Mouse (Mus musculus) liver, adult (tissue): ENCODE data around the gene Camsap2.

Source experiments
- GATA4 ChIP-seq: IDR thresholded peaks from 2 replicates; pipeline ENCODE4 v1.6.1; 2014; ENCODE audit warnings: mild to moderate bottlenecking, low read length; ENCODE audit not compliant: insufficient replicate concordance

Gene Camsap2

GRCm38 (mm10) chr1:136345454-136346372 is at the start of gene Camsap2:
TSS of gene Camsap2 (minus strand) at chr1:136346104.
- peak; percentile 73; the same call in 1 of the 2 replicates for TF ChIP-seq GATA4

- TF ChIP-seq GATA4, result no peak
Observed at GRCm38 (mm10) chr1:136395073-136395472, 49.2 kb upstream of the Camsap2 start.

GRCm38 (mm10) chr1:136394506-136394905 is 48.6 kb upstream of the Camsap2 start:
- no peak for TF ChIP-seq GATA4

- no peak for TF ChIP-seq GATA4
Observed at GRCm38 (mm10) chr1:136386914-136387313, 41.0 kb upstream of the Camsap2 start.

DNA sequence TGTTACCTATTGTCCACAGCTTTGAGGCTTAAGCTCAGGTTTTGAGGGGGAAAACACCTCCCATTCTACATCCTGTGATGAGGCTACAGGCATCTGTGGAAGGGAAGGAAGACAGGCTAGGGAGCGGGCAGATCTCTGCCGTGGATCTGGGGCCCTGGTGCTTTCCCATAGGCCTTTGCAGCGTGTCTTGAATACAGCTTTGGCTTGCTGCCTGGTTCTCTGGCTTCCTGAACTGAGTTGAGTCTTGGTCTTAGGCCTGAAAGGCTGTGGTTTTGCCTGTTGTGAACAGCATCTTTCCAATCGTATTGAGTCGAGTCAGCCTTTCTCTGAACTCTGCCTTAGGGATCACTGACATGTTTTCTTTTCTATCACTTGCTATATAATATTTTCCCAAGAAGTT is 35.7 kb upstream of the Camsap2 start:
- TF ChIP-seq GATA4, result no peak

DNA sequence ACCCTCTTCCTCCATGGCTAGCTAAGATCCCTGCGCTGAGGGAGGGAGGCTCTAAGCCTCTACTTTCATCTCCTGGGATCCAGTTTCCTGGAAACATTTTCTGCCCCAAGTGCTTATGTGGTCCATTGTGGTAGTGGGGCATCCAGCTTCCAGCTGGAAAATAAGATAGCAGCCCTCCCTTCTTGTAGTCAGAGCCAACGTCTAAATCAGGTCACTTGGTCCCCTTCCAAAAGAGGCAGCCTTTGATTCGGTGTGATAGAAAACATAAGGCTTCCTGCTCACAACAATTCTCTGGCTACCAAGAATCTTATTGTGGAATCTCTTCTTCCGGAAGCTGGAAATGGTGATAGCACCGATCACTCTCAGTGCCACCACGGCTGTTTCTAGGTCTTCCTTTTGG is 35.3 kb upstream of the Camsap2 start:
- TF ChIP-seq GATA4, result no peak

GRCm38 (mm10) chr1:136380606-136381005 is 34.7 kb upstream of the Camsap2 start:
- no peak for TF ChIP-seq GATA4

DNA sequence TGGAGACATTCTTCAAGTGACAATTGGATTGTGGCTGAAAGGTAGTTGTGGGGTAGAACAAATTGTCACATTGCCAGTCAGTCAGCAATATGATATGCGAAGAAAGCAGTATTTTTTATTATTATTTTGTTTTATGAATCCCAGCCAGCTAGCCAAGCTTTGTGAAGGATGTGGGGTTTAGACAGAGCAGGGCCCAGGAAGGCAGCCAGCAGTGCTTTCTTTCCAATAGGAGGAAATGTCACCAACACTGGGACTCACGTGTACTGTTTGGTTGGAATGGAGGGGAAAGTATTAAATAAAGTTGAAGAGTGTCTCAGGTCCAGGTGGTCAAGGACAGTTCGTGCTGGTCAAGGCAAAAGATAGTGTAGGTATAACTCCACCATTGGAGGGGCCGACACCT is 34.3 kb upstream of the Camsap2 start:
- no peak for TF ChIP-seq GATA4

- no peak for TF ChIP-seq GATA4
Observed at GRCm38 (mm10) chr1:136379261-136379660, 33.4 kb upstream of the Camsap2 start.

- no peak for TF ChIP-seq GATA4
Observed at GRCm38 (mm10) chr1:136365986-136366385, 20.1 kb upstream of the Camsap2 start.

DNA sequence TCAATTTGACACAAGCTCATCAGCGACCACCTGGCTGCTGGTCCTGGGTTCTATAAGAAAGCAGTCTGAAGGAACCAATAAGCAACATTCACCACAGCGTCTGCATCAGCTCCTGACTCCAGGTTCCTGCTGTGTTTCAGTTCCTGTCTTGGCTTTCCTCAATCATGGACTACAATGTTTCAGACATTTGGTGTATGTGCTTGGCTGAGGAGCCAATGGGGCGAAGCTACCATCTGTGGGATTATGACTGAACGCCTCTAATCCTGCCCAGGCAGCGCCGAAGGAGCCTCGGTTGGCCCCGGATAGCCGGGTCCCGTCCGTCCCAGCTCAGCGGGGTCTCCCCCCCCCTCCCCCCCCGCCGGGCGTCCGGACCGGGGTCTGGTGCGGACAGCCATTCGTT is 18.8 kb upstream of the Camsap2 start:
- TF ChIP-seq GATA4, result no peak

GRCm38 (mm10) chr1:136363035-136363434 is 17.1 kb upstream of the Camsap2 start:
- TF ChIP-seq GATA4, result no peak

- no peak for TF ChIP-seq GATA4
Observed at GRCm38 (mm10) chr1:136362567-136362966, 16.7 kb upstream of the Camsap2 start.

DNA sequence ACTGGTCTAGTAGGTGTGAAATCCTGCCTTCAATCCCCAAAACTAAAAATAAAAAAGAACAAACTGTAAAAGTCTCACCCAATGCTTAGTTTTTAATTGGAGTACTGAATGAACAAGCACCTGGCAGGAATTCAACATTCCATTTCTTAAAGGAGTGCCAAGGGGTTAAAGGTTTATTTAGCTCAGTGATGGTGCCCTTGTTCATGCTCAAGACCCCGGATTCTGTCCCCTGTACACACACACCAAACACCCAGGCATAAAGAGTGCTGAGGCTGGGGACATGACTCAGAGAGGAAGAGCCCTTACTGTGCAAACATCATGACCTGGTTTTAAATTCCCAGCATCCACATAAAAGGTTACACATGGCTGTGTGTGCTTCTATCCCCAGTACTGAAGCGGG is 15.5 kb upstream of the Camsap2 start:
- no peak for TF ChIP-seq GATA4

DNA sequence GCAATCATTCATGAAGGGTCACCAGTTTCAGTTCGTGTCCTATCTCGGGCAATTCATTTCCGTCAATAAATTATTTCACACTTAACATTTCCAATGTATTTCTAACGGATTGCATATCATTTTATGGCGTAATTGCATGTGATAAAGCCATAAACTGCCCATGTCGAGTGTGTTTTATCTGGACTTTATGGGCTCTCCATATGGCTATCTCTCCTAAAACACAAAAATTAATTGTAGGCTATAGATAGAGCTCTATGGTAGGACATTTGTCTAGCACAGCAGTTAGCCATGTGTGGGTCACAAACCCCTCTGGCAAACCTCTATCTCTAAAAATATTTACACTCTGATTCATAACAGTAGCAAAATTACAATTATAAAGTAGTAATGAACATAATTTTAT is 15.0 kb upstream of the Camsap2 start:
- no peak for TF ChIP-seq GATA4

DNA sequence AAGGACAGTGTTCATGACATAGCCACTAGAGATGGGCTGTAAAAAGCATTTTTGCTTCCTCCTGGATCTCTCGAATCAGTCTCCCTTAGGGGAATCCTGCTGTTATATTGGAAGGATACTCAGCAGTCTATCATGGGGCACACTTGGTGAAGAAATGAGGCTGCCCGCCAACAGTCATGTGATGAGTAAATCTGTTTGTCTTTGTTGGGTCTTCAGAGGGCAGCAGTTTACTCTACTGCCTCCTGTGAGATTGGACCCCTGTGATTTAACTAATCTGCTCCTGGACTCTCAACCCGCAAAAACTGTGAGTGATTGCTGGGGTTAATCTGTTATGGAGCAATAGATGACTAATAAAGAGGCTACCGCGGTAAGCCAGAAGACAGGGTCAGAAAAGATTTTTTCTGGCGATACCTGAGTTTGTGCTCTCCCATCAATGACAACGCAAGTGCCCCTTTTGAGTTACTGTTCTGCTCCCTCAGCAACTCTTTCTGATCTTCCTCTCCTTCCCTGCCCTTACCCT is 13.0 kb upstream of the Camsap2 start:
- TF ChIP-seq GATA4, result no peak
